Mouse (Mus musculus): ENCODE results near the gene 4933428G20Rik. TPM values are rescaled to one million over a fixed set of nuclear protein-coding genes. Genes with fewer than 3 reads are reported as not detected.

The 4933428G20Rik gene
- 1.2 and 1.3 TPM in 2 replicates for polyA plus RNA-seq (2015; fragmentation: Nextera tagmentation; extraction: Ambion mirVana)

DNA sequence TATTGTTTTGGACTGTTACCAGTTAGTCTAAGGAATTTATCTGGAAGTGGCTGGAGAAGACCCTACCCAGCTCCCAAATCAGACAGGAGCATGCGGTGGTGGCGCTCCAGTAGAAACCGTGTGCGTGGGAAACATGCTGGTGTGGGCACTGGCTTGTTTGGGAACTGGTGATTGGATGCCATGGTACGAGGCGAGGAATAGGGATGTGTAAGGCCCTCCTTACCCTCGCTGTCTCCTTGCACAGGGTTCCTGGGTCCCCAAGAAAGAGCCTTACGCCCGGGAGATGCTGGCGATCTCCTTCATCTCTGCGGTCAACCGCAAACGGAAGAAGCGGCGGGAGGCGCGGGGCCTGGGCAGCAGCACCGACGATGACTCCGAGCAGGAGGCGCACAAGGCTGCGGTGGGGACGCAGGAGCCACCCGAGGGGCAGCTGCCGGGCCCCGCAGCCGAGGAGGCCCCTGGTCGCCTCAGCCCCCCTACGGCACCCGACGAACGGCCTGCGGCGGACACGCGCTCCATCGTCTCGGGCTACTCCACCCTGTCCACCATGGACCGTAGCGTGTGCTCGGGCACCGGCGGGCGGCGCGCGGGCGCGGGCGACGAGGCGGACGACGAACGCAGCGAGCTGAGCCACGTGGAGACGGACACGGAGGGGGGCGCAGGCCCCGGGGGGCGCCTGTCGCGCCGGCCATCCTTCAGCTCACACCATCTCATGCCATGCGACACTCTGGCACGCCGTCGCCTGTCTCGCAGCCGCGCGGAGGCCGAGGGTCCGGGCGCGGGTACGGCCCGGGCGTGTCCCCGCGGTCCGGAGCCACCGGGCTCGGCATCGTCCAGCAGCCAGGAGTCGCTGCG, at the start of gene 4933428G20Rik:
Gene 4933428G20Rik (minus strand): TSS at position 476 of the 855 bp plus-strand sequence.
- Histone ChIP-seq H3K27ac (replicated peaks) (no peak within 1 kb of the TSS), H3K4me3 (peak within 1 kb of the TSS; percentile 31), H3K36me3 (0 out of 2 replicates have a peak, but pooled peaks cover 5% of the 10 kb centered on the region), H3K9me3 (no peaks in the 10 kb centered on the region), H3K27me3 (peaks cover 40% of the 10 kb centered on the region), H3K4me2 (peak within 1 kb of the TSS; percentile 56), H3K4me1 (replicated peaks) (peaks cover 14% of the 10 kb centered on the region), H3K9ac (0 out of 2 replicates have a peak within 1 kb of the TSS, but pooled peaks have one; percentile 17)
- WGBS, result 15% methylated on average over 72 of the region's 88 CpGs
- peak; percentile 23; the same call in 1 of the 2 replicates for ATAC-seq (ENCODE audit: low FRiP score, low read depth)

DNA sequence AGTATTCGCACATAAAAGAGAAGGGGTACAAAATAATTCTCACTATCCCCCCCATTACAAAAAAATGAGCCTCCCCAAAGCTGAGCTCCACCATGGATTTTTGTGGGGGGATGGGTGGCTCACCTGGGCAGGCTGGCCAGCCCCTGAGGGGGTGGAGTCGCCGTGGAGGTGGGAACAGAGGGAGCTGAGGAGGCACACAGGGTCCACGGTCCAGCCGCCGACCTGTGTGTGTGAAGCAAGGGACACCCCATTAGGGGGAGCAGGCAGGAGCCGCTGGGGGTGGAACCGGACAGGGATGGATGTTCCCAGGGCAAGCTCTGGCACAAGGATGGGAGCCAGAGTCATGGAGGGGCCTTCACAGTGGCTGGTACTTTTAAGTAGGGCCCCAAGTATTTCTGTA, 48.6 kb upstream of the 4933428G20Rik start:
- Histone ChIP-seq H3K4me2 (no peak overlapping the region), H3K36me3 (no peaks in the 10 kb centered on the region), H3K4me3 (no peak overlapping the region), H3K27me3 (peaks cover 17% of the 10 kb centered on the region), H3K27ac (replicated peaks) (no peak overlapping the region), H3K9ac (no peak overlapping the region), H3K4me1 (replicated peaks) (peaks cover 45% of the 10 kb centered on the region), H3K9me3 (no peaks in the 10 kb centered on the region)
- ATAC-seq (ENCODE audit: low FRiP score, low read depth), result no peak
- WGBS, result 65% methylated on average over 8 of the region's 8 CpGs

DNA sequence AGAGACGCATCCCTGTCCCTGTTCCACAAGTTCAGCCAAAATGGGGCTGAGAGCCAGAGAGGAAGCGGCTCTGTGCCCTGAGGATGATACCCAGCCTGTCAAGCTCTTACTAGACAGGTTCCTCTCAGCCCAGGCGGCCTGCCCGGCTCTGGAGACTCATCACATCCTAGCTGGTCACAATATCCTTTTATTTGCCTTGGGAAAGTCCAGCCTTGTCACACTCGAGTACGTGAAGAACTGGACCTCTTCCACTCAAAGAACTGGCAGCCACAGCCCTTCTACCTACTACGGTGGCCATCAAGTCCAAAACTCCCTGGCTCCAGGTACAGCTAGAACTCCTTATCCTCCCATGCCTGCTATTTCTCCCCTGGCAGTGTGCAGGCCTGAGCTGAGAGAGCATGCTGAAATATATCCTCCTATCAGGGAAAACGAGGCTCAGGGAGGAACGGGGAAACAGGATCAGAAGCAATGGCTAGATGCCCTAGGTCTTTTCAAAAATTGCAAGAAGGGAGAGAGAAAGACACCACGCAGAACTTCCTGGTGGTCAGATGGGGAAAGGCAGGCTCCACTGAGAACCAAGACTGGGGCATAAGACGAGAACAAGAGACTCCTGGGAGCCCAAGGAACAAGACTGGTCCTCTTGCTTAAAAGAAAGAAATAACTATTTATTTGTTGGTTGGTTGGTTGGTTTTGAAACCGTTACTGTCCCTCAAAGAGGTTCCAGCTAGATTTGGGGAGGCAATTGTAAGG, 48.0 kb upstream of the 4933428G20Rik start:
- H3K4me3 ChIP-seq, result no peak overlapping the region
- peaks cover 17% of the 10 kb centered on the region for H3K27me3 ChIP-seq
- H3K36me3 ChIP-seq, result no peaks in the 10 kb centered on the region
- 75% methylated on average over 12 of the region's 12 CpGs for WGBS
- H3K9ac ChIP-seq, result no peak overlapping the region
- H3K27ac ChIP-seq (replicated peaks), result no peak overlapping the region
- ATAC-seq (ENCODE audit: low FRiP score, low read depth), result no peak
- H3K4me1 ChIP-seq (replicated peaks), result peaks cover 51% of the 10 kb centered on the region
- no peaks in the 10 kb centered on the region for H3K9me3 ChIP-seq
- H3K4me2 ChIP-seq, result no peak overlapping the region

- H3K4me2 ChIP-seq, result peak overlapping the region; percentile 90
- peaks cover 17% of the 10 kb centered on the region for H3K27me3 ChIP-seq
- H3K27ac ChIP-seq (replicated peaks), result no peak overlapping the region
- H3K9ac ChIP-seq, result peak overlapping the region; percentile 54
- no peaks in the 10 kb centered on the region for H3K36me3 ChIP-seq
- 0 out of 2 replicates have a peak, but pooled peaks have one; percentile 25 for ATAC-seq (ENCODE audit: low FRiP score, low read depth)
- H3K4me1 ChIP-seq (replicated peaks), result peaks cover 50% of the 10 kb centered on the region
- no peaks in the 10 kb centered on the region for H3K9me3 ChIP-seq
- H3K4me3 ChIP-seq, result peak overlapping the region; percentile 50
- 1% methylated on average over 20 of the region's 73 CpGs for WGBS
These were observed 46.8 kb upstream of the 4933428G20Rik start for GRCm38 (mm10) chr11:97546804-97547411.

DNA sequence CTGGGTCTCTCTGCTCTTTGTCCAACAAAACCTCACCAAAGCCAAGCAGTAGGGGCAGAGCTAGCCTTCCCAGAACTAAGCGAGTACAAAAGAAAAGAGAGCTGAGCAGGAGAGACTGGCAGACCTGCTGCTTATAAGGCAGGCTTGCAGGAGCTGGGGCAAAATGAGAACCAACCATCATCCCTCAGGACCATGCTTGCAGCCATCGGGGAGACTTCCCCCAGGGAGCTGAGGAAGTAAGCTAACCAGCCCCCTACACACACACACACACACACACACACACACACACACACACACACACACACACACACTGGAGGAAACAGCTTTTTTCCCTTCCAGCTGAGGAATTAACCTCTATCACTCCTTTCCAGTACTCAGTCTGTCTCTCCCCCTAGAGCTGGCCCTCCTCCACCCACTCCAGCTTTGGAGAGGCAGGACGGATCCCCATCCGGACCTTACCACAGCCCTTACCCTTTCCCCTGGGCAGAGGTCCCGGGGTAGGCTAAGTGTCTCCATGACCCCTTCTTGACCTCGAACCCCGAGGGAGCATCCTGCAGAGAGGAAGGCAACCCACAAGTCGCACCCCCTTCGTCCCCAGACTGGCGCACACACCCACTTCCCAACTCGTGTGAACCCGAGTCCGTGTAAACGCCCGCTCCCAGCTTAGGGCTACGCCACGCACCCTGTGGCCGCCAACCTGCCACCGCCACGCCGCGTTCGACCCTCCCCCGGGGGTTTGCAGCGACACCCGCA, 45.8 kb upstream of the 4933428G20Rik start:
- Histone ChIP-seq H3K4me3 (peak overlapping the region; percentile 50), H3K36me3 (no peaks in the 10 kb centered on the region), H3K4me2 (peak overlapping the region; percentile 90), H3K9me3 (no peaks in the 10 kb centered on the region), H3K27me3 (peaks cover 15% of the 10 kb centered on the region), H3K9ac (peak overlapping the region; percentile 54; the same call in 1 of the 2 replicates), H3K4me1 (replicated peaks) (peaks cover 49% of the 10 kb centered on the region), H3K27ac (replicated peaks) (no peak overlapping the region)
- ATAC-seq (ENCODE audit: low FRiP score, low read depth), result no peak
- WGBS, result 9% methylated on average over 26 of the region's 26 CpGs

GRCm38 (mm10) chr11:97543883-97544282, 43.7 kb upstream of the 4933428G20Rik start:
- Histone ChIP-seq H3K9me3 (no peaks in the 10 kb centered on the region), H3K4me1 (replicated peaks) (peaks cover 66% of the 10 kb centered on the region), H3K4me2 (no peak overlapping the region), H3K36me3 (no peaks in the 10 kb centered on the region), H3K4me3 (no peak overlapping the region), H3K27me3 (peaks cover 5% of the 10 kb centered on the region), H3K27ac (replicated peaks) (no peak overlapping the region), H3K9ac (no peak overlapping the region)
- no peak for ATAC-seq (ENCODE audit: low FRiP score, low read depth)
- 79% methylated on average over 9 of the region's 9 CpGs for WGBS

GRCm38 (mm10) chr11:97543181-97543733, 43.1 kb upstream of the 4933428G20Rik start:
- Histone ChIP-seq H3K27ac (replicated peaks) (peak overlapping the region; percentile 18), H3K9me3 (no peaks in the 10 kb centered on the region), H3K4me1 (replicated peaks) (peaks cover 66% of the 10 kb centered on the region), H3K4me2 (no peak overlapping the region), H3K36me3 (no peaks in the 10 kb centered on the region), H3K27me3 (peaks cover 4% of the 10 kb centered on the region), H3K4me3 (no peak overlapping the region), H3K9ac (no peak overlapping the region)
- ATAC-seq (ENCODE audit: low FRiP score, low read depth), result peak; percentile 40; the same call in 1 of the 2 replicates
- 29% methylated on average over 12 of the region's 12 CpGs for WGBS

- WGBS, result 73% methylated on average over 22 of the region's 22 CpGs
- Histone ChIP-seq H3K27me3 (peaks cover 3% of the 10 kb centered on the region; the same call in 1 of the 2 replicates), H3K4me3 (no peak overlapping the region), H3K27ac (replicated peaks) (peak overlapping the region; percentile 18), H3K36me3 (no peaks in the 10 kb centered on the region), H3K9ac (no peak overlapping the region), H3K4me2 (no peak overlapping the region), H3K9me3 (no peaks in the 10 kb centered on the region), H3K4me1 (replicated peaks) (peaks cover 67% of the 10 kb centered on the region)
- ATAC-seq (ENCODE audit: low FRiP score, low read depth), result peak; percentile 3; the same call in 1 of the 2 replicates
These were observed 42.3 kb upstream of the 4933428G20Rik start for GRCm38 (mm10) chr11:97542171-97543150.

- Histone ChIP-seq H3K9me3 (no peaks in the 10 kb centered on the region), H3K4me3 (no peak overlapping the region), H3K4me1 (replicated peaks) (peaks cover 65% of the 10 kb centered on the region), H3K27ac (replicated peaks) (peak overlapping the region; percentile 40; the same call in 1 of the 2 replicates), H3K4me2 (no peak overlapping the region), H3K36me3 (0 out of 2 replicates have a peak, but pooled peaks cover under 1% of the 10 kb centered on the region), H3K27me3 (peaks cover 15% of the 10 kb centered on the region), H3K9ac (no peak overlapping the region)
- no peak for ATAC-seq (ENCODE audit: low FRiP score, low read depth)
- WGBS, result 43% methylated on average over 3 of the region's 3 CpGs
These were observed 40.5 kb upstream of the 4933428G20Rik start for GRCm38 (mm10) chr11:97540604-97541003.

- Histone ChIP-seq H3K36me3 (peaks cover 5% of the 10 kb centered on the region; the same call in 1 of the 2 replicates), H3K9me3 (no peaks in the 10 kb centered on the region), H3K4me2 (no peak overlapping the region), H3K27ac (replicated peaks) (no peak overlapping the region; the same call in 1 of the 2 replicates), H3K4me1 (replicated peaks) (peaks cover 68% of the 10 kb centered on the region), H3K27me3 (peaks cover 20% of the 10 kb centered on the region), H3K4me3 (no peak overlapping the region), H3K9ac (no peak overlapping the region)
- ATAC-seq (ENCODE audit: low FRiP score, low read depth), result no peak
- WGBS, result 53% methylated on average over 3 of the region's 3 CpGs
These were observed 40.0 kb upstream of the 4933428G20Rik start for GRCm38 (mm10) chr11:97540136-97540535.
